Mouse (Mus musculus): Measurements from ENCODE around the gene Rrp1b. TPM values are rescaled to one million over a fixed set of nuclear protein-coding genes. Genes with fewer than 3 reads are reported as not detected.
"Not testable (repeated sequence)": the region's sequence is repeated elsewhere in the genome, so short reads cannot be mapped to it uniquely, and the experiment has no call there.

Rrp1b gene
- total RNA-seq, 2 experiments from 2014 or later: 17.3 to 29.4 TPM

DNA sequence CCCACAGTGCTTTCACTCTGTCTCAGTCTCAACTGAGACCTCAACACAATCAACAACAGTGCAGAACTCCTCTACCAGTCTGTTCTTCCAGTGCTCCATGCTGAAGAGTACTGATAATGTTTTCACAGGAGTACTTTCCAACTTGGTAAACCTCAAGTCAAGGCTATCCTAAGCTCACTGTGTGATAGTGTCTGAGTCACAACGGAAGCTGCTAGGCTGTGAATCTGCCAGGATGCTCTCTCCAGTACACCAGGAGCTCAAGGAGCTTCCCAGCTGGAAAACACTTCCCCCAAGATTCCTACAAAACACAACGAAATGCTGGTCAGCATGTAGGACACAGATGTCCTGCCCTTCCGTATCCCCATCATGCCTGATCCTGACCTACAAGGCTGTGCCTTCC is 7.6 kb upstream of the Rrp1b start:
- DNase-seq (ENCODE audit: low spot score in 2 of 2): no peak

DNA sequence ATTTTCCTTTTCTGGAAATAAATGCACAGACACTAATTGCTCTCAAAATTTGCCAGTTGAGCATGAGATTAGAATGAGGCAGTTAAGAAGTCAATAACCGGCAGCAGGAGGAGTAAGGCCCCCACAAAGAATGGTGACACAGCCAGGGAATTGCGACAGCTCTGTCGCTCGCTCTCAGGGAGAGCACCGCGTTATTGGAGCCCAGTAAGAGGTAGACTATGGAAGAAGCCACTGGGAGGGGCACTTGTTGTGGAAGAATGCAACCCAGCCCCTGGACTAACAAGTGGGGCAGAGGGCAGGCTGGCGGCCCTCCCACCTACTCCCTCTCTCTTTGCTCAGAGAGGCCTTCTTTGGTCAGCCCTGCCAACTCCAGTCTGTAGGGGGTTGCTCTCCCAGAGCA is 4.2 kb upstream of the Rrp1b start:
- DNase-seq (ENCODE audit: low spot score in 2 of 2): no peak

DNA sequence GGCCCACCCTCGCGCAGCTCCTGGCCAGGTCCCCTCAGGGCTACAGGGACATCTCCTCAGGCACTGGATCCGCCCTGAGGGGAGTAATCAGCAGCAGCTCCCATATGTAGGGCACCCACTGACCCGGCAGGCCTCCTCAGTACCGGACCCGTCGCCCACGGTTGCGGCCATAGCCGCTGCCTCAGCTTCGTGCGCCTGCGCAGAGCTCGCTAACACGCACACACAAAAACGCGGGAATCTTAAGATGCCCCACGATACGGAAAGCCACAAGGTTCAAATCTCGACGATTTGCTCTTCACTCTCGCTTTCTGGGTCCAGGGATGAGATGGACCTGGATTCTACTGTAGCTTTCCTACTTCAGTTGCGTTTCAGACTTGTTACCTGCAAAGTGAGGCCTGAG is 1.6 kb upstream of the Rrp1b start:
- DNase-seq (ENCODE audit: low spot score in 2 of 2): no peak

DNA sequence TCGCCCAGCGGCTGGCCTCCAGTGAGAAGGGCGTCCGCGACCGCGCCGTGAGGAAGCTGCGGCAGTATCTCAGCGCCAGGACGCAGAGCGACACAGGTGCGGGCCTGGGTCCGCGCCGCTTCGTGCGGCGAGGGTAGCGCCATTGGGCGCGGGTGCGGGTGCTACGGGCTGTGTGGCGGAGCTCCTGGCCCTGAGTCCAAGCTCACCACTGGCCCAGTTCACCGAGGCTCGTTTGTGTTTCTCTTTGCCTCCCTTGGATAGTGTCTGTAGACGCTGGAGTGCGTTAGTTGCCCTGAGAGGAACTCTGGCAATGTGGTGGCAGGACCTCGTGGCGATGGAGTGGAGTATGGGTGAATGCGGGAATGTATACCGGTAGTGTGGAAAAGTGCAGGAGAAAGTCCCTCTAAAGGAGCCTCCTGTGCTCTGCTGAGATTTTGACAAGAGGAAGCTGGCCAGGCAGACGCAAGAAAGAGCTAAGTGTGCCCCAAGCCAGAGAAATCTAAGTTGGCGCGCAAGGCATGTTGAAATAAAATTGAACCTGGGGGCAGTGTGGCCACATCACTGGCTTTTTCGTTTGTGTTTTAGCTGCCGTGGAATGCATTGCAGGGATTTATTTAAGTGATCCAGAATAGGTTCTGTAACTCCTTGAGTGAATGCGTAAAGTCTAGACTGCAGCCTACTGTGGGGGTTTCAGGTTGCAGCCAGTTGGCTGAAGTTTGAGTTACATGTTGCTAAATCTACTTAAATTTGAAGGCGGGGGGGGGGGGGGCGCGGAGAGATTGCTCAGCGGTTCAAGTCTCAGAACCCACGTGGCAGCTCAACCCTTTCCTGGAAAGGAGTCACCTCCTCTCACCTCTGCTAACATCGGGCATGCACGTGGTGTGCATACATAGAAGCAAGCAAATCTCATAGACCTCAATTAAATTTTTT is 874 bp downstream of the Rrp1b start:
- no peak for DNase-seq (ENCODE audit: low spot score in 2 of 2)

DNA sequence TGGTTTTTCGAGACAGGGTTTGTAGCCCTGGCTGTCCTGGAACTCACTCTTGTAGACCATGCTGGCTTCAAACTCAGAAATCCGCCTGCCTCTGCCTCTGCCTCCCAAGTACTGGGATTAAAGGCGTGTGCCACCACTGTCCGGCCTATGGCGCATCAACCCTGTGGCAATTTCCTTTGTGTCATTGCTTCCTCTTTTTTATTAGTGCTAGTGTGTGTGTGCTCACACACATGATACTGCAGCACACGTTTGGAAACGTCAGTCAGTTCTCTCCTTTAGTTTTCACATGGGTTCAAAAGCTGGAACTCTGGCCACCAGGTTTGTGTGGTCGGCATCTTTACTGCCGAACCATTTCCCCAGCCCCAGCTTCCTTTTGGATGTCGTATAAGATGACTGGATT is 4.4 kb downstream of the Rrp1b start:
- DNase-seq (ENCODE audit: low spot score in 2 of 2): no peak

DNA sequence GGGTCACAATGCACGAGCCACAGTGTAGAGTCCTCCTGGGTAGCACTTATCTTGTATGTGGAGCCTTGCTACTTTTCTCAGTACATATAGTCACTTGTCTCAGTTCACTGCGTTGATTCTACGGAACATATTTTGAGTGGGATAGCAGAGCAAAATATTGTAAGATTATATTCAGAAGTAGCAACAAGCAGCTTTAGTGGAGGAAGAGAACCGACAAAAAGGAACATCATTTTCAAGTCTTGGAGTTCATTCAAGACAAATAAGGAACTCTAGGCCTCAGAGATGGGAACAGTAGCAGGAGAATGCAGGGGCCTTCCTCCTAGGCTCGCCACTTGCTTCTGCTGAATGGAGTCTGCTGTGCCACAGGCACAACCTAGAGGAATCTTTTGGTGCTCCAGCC is 10.6 kb downstream of the Rrp1b start:
- DNase-seq (ENCODE audit: low spot score in 2 of 2): no peak

DNA sequence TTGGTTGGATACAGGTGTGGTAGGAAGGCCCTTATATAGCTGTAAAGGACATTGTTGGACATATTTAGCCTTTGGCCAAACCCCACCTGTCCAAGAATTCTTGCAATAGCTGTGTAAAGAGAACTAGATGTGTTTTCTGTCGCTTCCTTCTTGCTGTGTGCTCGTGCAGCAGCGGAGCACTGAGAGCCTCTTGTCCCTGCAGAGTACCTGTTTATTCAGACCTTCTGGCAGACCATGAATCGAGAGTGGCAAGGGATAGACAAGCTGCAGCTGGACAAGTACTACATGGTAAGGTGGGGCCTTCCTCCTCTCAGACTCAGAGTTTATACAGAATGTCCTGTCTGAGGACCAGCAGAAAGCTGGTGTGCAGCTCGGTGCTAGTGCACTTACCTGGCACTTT is 12.5 kb downstream of the Rrp1b start:
- DNase-seq (ENCODE audit: low spot score in 2 of 2): no peak

DNA sequence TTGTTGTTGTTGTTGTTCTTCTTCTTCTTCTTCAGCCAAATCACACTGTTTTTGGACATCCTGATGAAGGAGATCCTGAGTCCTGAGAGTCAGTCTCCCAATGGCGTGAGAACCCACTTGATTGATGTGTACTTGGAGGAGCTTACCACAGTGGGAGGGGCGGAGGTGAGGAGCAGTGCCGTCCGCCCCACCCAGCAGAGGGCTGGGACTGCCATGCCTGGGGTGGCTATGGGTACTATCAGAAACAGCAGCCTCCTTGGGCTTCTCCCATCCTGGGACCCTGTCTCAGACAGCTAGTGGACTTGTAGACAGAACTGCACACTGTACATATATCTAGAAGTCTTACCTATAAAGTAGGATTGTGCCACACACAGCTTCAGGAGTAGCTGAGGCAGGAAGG is 14.0 kb downstream of the Rrp1b start:
- DNase-seq (ENCODE audit: low spot score in 2 of 2): no peak

DNA sequence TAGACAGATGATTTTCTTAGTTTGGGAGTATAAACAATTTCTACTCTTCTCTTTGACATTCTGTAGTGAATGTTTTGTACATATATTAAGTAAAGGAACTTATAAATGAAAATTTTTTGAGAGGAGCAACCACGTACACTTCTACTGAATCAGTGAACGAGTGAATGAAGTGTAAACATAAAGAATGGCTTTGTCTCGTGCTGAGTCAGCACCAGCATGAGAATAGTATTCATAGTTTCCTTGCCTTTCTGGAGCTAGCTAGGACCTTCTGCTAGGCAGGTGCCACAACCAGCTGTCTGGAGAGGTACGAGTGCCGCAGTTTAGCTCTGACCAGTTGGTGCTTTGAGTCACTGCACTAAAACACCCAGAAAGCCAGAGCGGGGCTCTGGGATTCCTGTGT is 14.7 kb downstream of the Rrp1b start:
- DNase-seq (ENCODE audit: low spot score in 2 of 2): no peak

DNA sequence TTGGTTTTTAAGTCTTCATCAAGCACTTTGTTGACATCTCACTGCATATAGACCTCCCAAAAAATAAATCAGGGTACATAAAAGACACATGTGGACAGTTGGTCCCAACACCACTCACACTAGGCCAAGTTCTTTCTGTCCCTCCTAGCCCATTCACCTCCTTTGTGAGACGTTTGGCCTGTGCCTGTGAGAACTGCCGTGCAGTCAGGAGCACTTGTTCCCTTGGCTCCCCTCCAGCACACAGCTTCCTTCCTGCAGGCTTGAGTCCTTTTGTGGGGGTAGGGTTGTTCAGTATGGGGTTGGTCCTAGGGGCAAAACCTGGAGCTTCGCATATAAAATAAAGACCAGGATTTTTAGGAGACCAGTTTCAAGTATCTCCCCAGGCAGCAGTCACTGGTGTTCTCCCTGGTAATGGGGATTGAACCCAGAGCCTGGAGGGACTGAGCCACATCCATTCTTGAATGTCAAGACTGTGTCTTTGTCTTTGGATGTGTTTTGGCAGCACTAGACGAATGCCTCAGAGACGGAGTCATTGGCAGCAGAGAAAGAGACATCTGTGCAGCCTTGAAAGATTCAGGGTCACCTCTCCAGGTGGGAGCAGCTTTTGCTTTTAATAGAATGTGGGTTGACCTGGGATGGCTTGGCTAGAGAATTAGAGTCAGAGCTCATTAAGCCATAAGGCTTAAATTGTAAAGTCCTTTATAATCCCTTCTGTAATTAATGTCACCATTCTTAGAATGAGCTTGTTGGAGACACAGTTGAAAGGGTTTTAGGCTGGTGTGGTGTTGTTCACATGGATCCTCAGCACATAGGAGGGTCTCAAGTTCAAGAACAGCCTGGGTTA is 16.6 kb downstream of the Rrp1b start:
- no peak for DNase-seq (ENCODE audit: low spot score in 2 of 2)

DNA sequence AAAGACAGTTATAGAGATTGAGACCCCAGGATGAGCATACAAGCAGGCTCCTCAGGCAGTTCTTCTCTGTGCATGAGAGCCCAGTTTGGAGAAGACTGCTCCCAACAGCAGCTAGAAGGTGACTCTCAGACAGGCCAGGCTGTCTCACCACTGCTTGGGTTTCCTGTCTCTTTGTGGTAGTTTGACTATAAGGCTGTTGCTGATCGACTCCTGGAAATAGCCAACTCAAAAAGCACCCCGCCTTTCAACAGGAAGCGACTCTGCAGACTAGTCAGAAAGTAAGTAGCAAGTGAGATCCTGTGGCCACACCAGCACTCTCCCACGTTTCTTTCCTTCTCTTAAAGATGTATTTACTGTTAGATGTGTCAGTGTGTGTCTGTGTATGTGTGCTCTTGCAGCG is 17.8 kb downstream of the Rrp1b start:
- no peak for DNase-seq (ENCODE audit: low spot score in 2 of 2)

DNA sequence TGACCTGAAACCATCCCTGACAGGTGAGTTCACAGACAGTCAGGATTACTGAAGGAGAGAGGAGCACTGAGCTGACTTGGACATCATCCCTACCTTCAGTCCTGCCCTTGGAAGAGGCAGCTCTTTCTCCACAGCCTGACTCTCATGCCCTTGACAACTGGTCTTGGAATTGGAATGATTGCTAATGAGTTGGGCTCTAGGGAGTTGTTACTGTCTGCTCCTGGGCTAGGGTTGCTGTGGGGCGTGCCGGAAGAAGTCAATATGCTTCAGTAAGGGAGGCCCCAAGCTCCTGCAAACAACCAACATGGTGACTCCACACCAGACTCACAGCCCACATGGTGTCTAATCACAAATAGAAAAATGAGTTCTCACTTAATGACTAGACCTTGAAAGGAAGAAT is 21.9 kb downstream of the Rrp1b start:
- DNase-seq (ENCODE audit: low spot score in 2 of 2): no peak

DNA sequence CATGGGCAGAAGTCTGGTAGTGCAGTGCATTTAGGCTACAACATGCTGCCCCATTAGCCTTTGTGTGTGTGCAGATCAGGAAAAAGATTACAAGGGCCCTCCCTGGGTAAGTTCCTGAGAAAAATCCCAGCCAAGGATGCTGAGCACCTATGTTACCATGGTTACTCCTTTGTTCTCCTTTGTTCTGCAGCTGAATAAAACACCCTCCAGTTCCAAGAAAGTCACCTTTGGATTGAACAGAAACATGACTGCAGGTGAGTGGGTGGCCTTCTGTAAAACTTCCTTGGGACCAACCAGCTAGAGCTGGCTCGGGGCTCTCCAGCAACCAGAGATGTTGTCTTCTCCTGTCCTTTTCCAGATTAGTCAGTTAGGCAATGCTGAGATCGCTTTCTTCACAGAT is 23.2 kb downstream of the Rrp1b start:
- DNase-seq (ENCODE audit: low spot score in 2 of 2): no peak

DNA sequence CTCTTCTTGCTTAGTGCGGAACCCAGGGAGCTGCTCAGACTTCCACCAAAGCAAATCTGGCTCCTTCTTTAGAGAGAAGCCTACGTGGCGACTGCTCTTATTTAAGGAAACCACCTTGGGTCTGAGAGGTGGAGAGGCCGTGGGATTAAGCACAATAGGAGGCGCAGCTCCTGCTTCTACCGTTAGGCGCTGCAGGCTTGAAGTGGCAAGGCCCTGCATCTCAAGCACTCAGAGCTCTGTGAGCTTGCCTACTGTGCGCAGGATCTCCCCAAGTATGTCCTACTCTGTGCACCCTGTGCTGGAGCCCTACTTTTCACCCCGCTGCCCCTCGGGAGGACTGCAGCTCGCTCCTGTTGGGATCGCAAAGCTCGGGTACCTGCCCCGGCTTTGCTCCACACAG is 25.3 kb downstream of the Rrp1b start:
- DNase-seq (ENCODE audit: low spot score in 2 of 2): no peak

DNA sequence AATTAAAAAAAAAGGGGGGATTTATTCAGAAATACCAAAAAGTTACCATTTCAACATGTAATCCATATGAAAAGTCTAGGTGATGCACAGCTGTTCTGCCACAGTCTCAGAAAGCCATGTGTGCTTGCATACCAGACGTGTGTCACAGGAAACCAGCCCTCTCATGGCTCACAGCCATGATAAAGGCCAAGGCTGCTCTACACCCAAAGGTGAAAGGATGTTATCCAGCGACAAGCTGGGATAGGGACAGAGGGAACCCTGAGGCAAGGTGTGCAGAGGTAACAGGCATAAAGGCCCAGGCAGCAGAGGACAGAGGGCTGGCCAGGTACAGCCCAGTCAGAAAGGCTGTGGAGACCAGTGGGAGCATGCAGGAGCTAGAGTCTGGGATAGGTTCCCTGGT is 27.8 kb downstream of the Rrp1b start:
- no peak for DNase-seq (ENCODE audit: low spot score in 2 of 2)

DNA sequence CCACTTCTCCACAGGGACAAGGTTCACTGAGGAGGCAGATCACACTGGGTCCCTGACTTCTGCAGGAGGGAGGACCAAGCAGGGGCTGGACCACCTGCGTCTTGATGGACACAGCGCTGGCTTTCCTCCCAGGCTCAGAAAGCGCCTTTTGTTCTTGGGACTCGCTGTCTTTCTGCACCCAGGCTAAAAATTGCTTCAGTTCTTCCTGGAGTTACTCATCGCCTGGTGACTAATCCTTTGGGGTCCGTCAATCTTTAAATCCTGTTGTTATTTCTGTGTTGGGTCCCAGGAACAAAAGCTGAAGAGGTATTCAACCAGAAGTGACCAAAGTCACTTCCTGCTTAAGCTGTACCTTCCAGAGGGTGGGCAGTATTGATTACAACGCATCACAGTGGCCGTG is 28.9 kb downstream of the Rrp1b start:
- DNase-seq (ENCODE audit: low spot score in 2 of 2): not testable (repeated sequence)

DNA sequence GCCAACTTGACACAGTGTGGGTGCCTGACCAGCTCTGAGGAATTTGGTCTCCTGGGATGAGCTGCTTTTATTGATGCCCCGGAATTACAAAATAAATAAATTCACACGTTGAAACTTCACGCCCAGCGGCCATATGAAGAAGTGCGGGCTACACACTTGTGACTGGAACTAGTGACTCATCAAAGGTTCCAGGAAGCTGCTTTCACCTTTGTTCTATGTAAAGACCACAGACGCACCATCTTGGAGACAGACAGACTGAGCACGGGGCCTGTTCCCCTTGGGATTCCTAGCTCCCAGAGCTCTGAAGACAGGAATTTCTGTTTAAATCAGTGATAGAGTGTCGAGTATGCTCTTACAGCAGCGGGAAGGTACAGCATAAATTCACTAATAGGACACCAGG is 31.6 kb downstream of the Rrp1b start:
- DNase-seq (ENCODE audit: low spot score in 2 of 2): no peak

DNA sequence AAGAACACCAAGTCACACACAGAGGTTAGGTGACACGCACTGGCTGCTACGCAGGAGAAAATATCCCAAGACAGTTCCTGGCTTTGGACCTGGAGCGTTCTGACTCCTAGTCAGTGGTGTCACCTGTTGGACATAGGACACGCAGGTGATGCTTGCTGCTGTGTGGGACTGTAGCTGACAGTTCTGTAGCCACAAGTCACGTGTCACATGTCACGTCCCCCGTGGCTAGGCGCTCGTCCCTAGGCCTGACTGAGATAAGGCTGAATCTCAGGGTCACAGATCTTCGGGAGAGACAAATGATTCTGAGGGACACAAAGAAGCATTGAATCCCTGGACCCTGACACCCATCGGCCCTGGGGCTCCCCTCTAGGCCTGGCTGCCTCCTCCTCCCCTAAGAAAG is 32.5 kb downstream of the Rrp1b start:
- DNase-seq (ENCODE audit: low spot score in 2 of 2): no peak

DNA sequence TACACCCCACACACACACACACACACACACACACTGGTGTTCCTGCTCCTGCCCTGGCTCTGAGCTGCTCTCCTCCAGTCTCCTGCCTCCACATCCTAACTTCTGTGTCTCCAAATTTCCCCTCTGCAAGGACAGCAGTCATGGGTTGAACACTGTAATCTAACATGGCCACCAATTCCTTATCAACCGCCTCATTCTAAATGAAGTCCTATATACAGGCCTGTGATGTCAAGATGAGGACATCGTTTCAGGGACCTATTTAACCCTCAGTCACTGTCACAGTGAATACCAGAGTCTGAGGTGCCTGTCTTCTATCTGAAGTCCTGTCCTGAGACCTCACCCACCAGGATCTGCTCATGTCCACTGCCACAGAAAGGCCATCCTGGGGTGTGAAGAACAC is 32.9 kb downstream of the Rrp1b start:
- no peak for DNase-seq (ENCODE audit: low spot score in 2 of 2)

DNA sequence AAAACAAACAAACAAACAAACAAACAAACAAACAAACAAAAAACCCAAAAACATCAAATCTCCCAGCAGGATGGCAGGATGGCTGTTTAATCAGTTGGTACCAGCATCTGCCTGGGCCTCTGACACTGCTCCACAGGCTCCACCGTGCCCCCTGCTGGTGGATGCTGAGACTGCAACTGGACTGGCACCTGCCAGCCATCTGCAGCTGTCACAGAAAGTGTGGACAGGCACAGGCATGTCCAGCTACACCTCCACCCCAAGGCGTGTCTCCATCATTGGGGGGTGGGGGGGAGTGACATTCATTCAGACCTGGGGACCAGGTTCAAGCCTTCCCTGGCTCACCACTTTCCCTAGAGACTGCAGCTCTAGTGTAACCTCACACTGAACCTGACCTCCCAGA is 37.5 kb downstream of the Rrp1b start:
- DNase-seq (ENCODE audit: low spot score in 2 of 2): peak; percentile 80 to 81

DNA sequence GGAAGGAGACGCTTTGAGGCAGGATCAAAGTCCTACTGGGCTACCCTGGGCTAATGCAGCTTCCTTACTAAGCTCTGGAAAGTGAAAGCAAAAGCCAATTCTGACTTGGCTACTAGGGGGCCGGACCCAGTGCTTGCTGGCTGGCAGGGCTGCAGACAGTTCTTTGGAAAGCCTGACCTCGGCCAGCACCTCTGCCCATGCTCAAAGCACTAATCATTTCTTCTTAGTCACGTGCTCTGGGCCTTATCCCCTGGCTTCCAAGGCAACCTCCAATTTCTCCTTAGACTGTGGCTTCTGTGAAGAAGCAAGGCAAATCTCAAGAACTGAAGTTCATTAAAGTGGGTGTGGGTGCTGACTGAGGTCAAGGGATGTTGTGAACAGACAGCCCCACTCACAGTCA is 38.8 kb downstream of the Rrp1b start:
- no peak for DNase-seq (ENCODE audit: low spot score in 2 of 2)

DNA sequence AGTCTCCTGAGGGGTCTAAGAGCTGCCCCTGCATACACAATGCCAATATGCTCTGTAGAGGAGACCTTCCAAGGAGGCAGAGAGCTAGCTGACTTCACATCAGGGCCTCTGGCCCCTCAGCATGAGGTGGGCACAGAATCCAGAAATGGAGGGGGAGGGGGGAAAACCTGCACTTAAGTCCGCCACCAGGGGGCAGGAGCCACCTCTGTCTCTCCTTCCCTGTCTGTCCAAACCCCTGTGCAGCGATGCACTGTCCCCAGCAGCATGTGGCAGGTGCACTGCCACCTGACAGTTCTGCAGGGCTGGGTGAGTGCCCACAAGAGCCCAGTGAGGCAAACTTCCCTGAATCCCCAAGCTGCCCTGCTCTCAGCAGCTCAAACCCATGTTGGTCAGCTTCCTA is 39.3 kb downstream of the Rrp1b start:
- peak in 1 of 2 experiments; percentile 55 for DNase-seq (ENCODE audit: low spot score in 2 of 2)
